Comparison of ENCODE assay signal across 13 mouse cellular contexts in genomic region chr19:36497067-36497466, GRCm38 (mm10). TPM values are rescaled to one million over a fixed set of nuclear protein-coding genes. Genes with fewer than 3 reads are reported as not detected.
A peak's percentile ranks its signal among the peaks of the same experiment; 100 is the strongest.
DNase-seq lines count a peak whose midpoint lies in the region; TF ChIP-seq lines count a peak whose summit lies in the region.
"Had no signal": no experiment of that assay in that cellular context is flagged by ENCODE, and none has a peak within 500 bp of the region (broad histone marks: within the 10 kb centered on the region; RNA-seq: fewer than 3 reads in every experiment).

No protein-coding gene starts in this region.

- TF ChIP-seq CTCF in thymus, adult 2 months (IDR thresholded peaks at IDR 0.05; ENCODE audit: borderline replicate concordance, control insufficient read depth, extremely low read depth, insufficient read depth, low read length, poor library complexity), result no peak

- no peaks in the 10 kb centered on the region for H3K36me3 ChIP-seq in myocyte (ENCODE audit: control insufficient read depth, insufficient read depth)
- no peaks in the 10 kb centered on the region for H3K36me3 ChIP-seq in thymus, adult 2 months (ENCODE audit: control insufficient read depth, insufficient read depth, low read length)
- H3K36me3 ChIP-seq: embryonic facial prominence, embryonic 13.5 days; limb, embryonic 10.5 days; midbrain, embryonic 13.5 days had no signal

- H3ac ChIP-seq in myocyte (ENCODE audit: control insufficient read depth, insufficient read length), result no peak overlapping the region

- TF ChIP-seq POLR2A in myocyte (IDR thresholded peaks at IDR 0.05; ENCODE audit: insufficient read length, low read depth), result no peak
- TF ChIP-seq POLR2A in thymus, adult 2 months (IDR thresholded peaks at IDR 0.05; ENCODE audit: control insufficient read depth, extremely low read depth, insufficient read depth, low read length, poor library complexity), result no peak

- H3K4me1 ChIP-seq in thymus, adult 2 months (replicated peaks; ENCODE audit: control insufficient read depth, insufficient read depth, low read length), result no peaks in the 10 kb centered on the region
- H3K4me1 ChIP-seq: embryonic facial prominence, embryonic 13.5 days; limb, embryonic 10.5 days; midbrain, embryonic 13.5 days had no signal

- H3K27me3 ChIP-seq in myocyte (ENCODE audit: control insufficient read depth, insufficient read depth, insufficient read length), result no peaks in the 10 kb centered on the region
- H3K27me3 ChIP-seq in thymus, adult 2 months (ENCODE audit: control insufficient read depth, insufficient read depth, low read length), result no peaks in the 10 kb centered on the region
- H3K27me3 ChIP-seq: embryonic facial prominence, embryonic 13.5 days; midbrain, embryonic 13.5 days had no signal

- no peak overlapping the region for H3K4me3 ChIP-seq in myocyte
- H3K4me3 ChIP-seq in thymus, adult 2 months (ENCODE audit: control insufficient read depth, insufficient read depth, low read length), result no peak overlapping the region
- H3K4me3 ChIP-seq: embryonic facial prominence, embryonic 13.5 days; limb, embryonic 10.5 days; midbrain, embryonic 13.5 days had no signal

- 96% methylated on average over 4 of the region's 4 CpGs for WGBS in thymus, adult 2 months

- peak overlapping the region; percentile 49 for H3K4me2 ChIP-seq in myocyte (ENCODE audit: low read depth)
- H3K4me2 ChIP-seq: embryonic facial prominence, embryonic 13.5 days; midbrain, embryonic 13.5 days had no signal

- peak; percentile 6 to 11 for DNase-seq in heart, postnatal 10 days
- no peak for DNase-seq in heart, postnatal 36 days
- peak; percentile 23 for DNase-seq in right cerebral cortex, adult 18-20 months
- no peak for DNase-seq in right cerebral cortex, postnatal 25 days
- DNase-seq in cerebellum, adult 9-10 months, result peak; percentile 60
- no peak for DNase-seq in thymus, adult 2 months
- DNase-seq in lung, postnatal 25 days (ENCODE audit: low spot score), result no peak
- DNase-seq: kidney, adult 9 months; lung, adult 2 months had no signal

- no peak overlapping the region for H3K27ac ChIP-seq in thymus, adult 2 months (ENCODE audit: control insufficient read depth, insufficient read depth, low read length)
- H3K27ac ChIP-seq: embryonic facial prominence, embryonic 13.5 days; limb, embryonic 10.5 days; midbrain, embryonic 13.5 days had no signal

- intact Hi-C loops in heart, postnatal 10 days (cut with DNase I), result no loop called here
- intact Hi-C loops in heart, postnatal 36 days (cut with DNase I), result no loop called here

- H3K79me2 ChIP-seq in myocyte (ENCODE audit: control insufficient read depth, insufficient read depth), result no peaks in the 10 kb centered on the region

TF ChIP-seq in myocyte, 11 proteins besides CTCF, POLR2A, EP300 and RAD21:
- TF ChIP-seq REST (IDR thresholded peaks at IDR 0.05; ENCODE audit: insufficient read depth, insufficient read length) (no peak), USF1 (IDR thresholded peaks at IDR 0.05; ENCODE audit: low read depth) (no peak), E2F4 (IDR thresholded peaks at IDR 0.05; ENCODE audit: insufficient read depth) (no peak), MAX (IDR thresholded peaks at IDR 0.05; ENCODE audit: low read depth) (no peak), POLR2AphosphoS2 (IDR thresholded peaks at IDR 0.05; ENCODE audit: insufficient read length, low read depth) (no peak), MYOG (IDR thresholded peaks at IDR 0.05; ENCODE audit: control insufficient read depth in 1 of 3, insufficient read depth in 1 of 3, insufficient read length in 2 of 3, low read depth in 2 of 3) (peak in 1 of 3 experiments; percentile 60), TCF12 (IDR thresholded peaks at IDR 0.05; ENCODE audit: insufficient read depth, poor library complexity, severe bottlenecking) (peak; percentile 33), TCF3 (IDR thresholded peaks at IDR 0.05; ENCODE audit: insufficient read length, low read depth) (peak; percentile 49), MYOD1 (IDR thresholded peaks at IDR 0.05; ENCODE audit: control insufficient read depth in 1 of 3, insufficient read length in 2 of 3, low read depth in 2 of 3) (peak; percentile 52 to 88 (median 58)), CEBPB (IDR thresholded peaks at IDR 0.05; ENCODE audit: insufficient read depth, poor library complexity, severe bottlenecking) (no peak), SRF (IDR thresholded peaks at IDR 0.05; ENCODE audit: control insufficient read depth, insufficient read length, low read depth) (no peak)

RNA-seq across cellular contexts. Expression of gene Hectd2, which starts 57.4 kb away (rescaled TPM):
- total RNA-seq in heart, postnatal 10 days (2021), result 1 to 10 TPM; 3.0 to 3.1 TPM
- total RNA-seq in heart, postnatal 36 days (2021), result 1 to 10 TPM; 1.6 to 2.5 TPM
- 0.88 TPM for polyA plus RNA-seq in myocyte (2012; fragmentation: generic; extraction: Trizol)
- 2.3 and 2.6 TPM in 2 replicates for polyA plus RNA-seq in thymus, adult 2 months (2012; rRNA removed)

Comparison
In these comparisons a context has a peak if more than half of its experiments do, and no peak if none do; other contexts are left out.
1. DNase-seq: peak in heart, postnatal 10 days (2 of 2), right cerebral cortex, adult 18-20 months (single experiment) and cerebellum, adult 9-10 months (single experiment); none in heart, postnatal 36 days (0 of 2), right cerebral cortex, postnatal 25 days (single experiment), thymus, adult 2 months (single experiment) and lung, postnatal 25 days (single experiment).